Mouse (Mus musculus) kidney, postnatal 14 days (tissue): Measurements from ENCODE around the gene Khdrbs2.

Experiments
- DNase-seq: peaks from one replicate; pipeline ENCODE4 v3.0.0; 2022; ENCODE audit warnings: mixed read lengths

The Khdrbs2 gene

GRCm38 (mm10) chr1:32172506-32173239 is at the start of gene Khdrbs2:
Gene Khdrbs2, plus strand, starts transcription at chr1:32172714.
- peak; percentile 88 for DNase-seq

- DNase-seq, result peak; percentile 7
Measured at GRCm38 (mm10) chr1:32174566-32174965, 2.1 kb downstream of the Khdrbs2 start.

GRCm38 (mm10) chr1:32199664-32200260 is 27.2 kb downstream of the Khdrbs2 start:
- DNase-seq, result no peak

- DNase-seq, result no peak
Measured at GRCm38 (mm10) chr1:32248443-32248842, 75.9 kb downstream of the Khdrbs2 start.

DNA sequence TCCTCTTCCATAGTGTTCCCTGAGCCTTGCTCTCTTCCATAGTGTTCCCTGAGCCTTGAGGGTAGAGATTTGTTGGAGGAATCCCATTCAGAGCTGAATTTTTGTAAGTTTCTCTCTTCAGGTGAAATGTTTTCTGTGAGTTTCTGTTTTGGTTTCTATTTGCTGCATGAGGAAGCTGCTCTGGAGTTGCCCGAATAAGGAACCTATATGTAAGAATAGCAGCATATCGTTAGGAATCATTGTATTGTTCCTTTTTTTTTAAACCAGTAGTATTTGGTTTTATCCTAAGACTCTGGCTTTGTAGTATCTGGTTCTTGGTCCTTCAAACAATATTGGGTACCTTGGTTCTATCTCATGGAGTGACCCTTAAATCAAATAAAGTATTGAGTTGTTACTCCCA is 77.1 kb downstream of the Khdrbs2 start:
- no peak for DNase-seq

DNA sequence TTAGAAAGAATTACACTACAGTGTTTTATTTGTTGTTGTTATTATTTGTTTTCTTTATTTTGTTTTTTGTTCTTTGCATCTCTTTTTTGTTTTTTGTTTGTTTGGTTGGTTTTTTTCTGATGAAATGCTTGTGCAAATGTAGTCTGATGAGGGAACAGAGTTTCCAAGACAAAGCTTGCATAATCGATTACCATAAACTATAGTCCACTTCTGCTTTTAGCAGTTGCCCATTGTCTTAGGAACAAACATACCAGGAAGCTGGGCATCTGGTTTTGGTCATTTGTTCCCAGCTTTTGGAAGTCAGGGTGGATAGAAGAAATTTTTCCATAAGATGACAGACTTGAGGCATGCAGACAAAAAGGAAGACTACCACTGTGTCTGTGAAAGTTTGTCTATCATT is 77.8 kb downstream of the Khdrbs2 start:
- DNase-seq, result no peak

- DNase-seq, result no peak
Measured at GRCm38 (mm10) chr1:32258942-32259341, 86.4 kb downstream of the Khdrbs2 start.

GRCm38 (mm10) chr1:32270519-32270918 is 98.0 kb downstream of the Khdrbs2 start:
- no peak for DNase-seq

GRCm38 (mm10) chr1:32294702-32295101 is 122.2 kb downstream of the Khdrbs2 start:
- no peak for DNase-seq

- DNase-seq, result no peak
Measured at GRCm38 (mm10) chr1:32301391-32301790, 128.9 kb downstream of the Khdrbs2 start.

- no peak for DNase-seq
Measured at GRCm38 (mm10) chr1:32309074-32309473, 136.6 kb downstream of the Khdrbs2 start.

DNA sequence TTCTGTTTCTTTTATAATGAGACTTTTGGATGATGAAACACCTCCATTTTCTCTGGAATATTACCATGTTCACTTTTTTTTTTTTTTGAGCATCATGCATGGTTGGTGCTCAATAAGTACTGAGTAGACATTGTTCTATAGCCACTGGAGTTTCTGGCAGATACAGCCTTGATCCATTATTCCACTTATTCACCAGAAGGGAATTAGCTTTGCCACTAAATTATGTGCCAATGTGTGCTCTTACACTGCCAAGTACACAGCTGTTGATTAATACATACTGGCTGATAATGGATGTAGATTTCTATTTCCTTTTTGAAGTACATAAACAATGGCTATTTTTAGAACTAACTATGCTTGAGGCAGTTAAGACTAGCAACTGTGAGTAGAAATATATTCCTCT is 137.1 kb downstream of the Khdrbs2 start:
- no peak for DNase-seq

DNA sequence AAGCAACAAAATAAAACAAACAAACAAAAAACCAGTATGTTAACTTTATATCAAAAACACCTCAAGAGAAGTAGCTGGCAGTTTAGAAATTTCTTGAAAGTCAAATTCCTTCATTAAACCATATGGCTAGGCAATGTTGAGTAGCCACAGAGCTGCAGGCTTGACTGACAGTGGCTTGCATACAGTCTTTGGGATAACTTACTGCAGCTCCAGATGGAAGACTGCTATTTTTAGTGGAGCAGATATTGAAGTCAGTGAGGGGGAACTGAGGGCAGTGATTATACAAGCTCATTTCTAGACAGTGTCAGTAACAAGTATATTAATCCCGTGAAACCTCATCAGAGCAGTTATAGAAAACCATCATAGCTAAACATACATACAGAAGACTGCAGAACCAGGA is 166.6 kb downstream of the Khdrbs2 start:
- no peak for DNase-seq

DNA sequence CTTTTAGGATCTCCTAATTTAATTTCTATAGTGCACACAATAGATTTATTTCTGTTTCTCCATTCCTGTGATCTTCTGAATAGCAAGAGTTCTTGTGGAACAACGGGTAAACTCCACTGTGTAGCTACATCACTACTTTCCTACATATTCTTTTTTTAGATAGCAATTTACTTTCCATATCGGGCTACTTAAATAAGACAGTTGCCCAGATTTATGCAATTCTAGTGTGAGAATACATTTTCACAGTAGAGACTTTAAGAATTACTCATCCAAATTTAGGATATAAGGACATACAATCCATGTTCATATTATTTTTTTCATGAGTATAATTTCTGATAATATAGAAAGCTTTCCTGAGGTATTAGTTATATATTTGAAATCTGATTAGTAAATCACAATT is 175.0 kb downstream of the Khdrbs2 start:
- DNase-seq, result no peak

DNA sequence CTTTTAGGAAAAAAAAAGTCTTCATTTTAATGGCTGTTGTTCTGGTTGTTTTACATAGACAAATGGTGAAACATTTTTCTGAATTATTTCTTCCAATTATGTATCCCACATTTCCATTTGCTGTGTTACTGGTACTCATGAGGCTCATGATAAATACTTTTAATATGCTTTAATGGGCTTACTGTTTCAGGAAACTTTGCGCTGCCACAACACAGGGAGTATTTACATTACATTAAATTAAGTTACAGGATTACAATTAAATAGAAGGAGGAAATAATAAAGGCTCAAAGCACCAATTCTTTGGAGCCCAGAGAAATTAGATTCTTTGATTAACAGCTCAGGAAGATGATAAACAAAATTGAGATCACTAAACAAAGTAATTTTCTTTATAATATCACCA is 179.6 kb downstream of the Khdrbs2 start:
- DNase-seq, result no peak

DNA sequence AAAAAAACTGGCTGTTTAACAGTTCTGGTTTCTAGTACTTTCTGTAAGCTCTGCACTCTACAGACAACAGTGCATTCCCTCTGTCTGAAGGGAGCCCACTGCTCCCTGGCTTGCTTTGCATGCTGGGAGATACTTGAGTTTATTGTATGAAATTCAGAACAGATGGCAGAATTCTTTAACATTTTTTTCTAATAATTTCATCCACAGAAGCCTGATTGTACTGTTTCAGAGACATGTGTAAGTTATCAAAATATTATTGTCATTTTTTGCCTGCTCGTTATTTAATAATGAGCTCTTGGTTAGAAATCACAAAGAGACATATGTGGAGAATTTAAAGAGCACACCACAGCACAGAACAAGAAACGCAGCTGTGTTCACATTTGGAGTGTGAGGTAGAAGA is 191.0 kb downstream of the Khdrbs2 start:
- DNase-seq, result no peak

GRCm38 (mm10) chr1:32397553-32397952 is 225.0 kb downstream of the Khdrbs2 start:
- DNase-seq, result no peak

GRCm38 (mm10) chr1:32407651-32408050 is 235.1 kb downstream of the Khdrbs2 start:
- no peak for DNase-seq

DNA sequence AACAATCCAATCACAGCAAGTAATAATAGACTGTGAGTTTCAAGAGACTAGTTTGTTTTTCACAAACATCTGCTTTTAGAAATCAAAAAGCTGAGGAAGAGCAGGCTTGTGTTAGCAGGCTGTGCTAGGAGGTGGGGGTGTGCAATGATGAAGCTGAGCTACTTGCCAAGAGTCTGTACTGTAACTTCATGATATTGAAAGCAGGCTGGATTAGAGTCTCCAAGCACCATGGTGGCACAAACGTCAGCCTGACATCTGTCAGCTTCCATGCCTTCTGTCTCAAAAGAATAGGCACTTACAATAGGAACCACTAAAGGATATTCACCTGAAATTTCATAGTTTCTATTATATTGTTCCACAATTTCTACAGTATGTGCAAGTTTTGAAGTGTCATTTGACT is 255.9 kb downstream of the Khdrbs2 start:
- DNase-seq, result no peak

GRCm38 (mm10) chr1:32429493-32429892 is 257.0 kb downstream of the Khdrbs2 start:
- DNase-seq, result no peak

DNA sequence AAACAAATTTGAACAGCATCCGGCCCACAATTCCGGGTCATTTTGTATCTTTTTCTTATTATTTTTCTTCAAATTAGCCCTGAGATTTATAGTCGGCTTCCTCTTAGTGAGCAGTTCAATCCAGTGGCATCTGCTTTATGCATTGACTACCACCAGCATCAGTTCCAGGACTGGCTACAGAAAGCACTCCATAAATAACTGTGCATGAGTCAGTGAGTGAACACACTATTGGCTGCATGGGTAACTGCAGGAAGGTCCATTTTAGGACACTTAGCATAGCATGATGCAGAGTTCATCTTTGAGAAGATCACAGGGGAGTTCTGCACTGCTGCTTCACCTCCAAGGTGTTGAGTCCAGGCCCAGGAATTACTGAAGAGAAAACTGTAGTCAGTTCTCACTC is 258.0 kb downstream of the Khdrbs2 start:
- no peak for DNase-seq

DNA sequence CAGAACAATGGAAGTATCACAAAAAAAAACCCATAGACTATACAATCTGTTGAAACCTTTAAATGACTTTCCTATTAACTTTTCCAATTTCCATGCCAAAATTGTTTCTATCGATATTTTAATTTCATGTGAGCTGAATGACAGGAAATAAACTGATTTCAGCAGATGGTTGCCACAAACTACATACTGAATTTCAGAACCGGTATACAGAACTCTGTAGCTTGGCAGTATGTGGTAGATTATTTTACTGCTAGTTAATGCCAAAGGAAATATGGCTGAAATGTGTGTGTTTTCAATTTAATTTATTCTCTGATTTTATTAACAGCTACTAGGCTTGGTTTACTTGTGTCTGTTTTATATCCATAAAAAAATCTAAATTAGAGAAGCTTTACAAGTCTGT is 260.6 kb downstream of the Khdrbs2 start:
- DNase-seq, result no peak

- DNase-seq, result no peak
Measured at GRCm38 (mm10) chr1:32443927-32444326, 271.4 kb downstream of the Khdrbs2 start.

DNA sequence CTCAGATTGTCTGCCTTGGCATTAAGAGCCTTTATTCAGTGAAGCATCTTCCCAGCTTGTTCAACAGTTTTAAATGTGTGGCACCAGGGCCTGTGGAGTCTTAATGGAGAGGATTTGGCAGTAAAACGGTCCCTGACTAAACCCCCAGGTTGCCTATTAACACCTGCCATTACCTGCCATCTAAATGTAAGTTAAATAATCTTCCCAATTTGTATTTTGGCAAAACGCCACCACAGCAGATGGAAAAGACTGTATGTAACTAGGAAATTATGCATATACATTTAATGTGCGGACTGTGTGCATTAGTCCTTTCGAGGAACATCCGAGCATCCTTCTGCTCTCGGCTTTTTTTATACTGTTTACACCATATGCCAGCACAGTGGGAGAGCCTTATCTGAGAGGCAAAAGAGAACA is 290.6 kb downstream of the Khdrbs2 start:
- no peak for DNase-seq

DNA sequence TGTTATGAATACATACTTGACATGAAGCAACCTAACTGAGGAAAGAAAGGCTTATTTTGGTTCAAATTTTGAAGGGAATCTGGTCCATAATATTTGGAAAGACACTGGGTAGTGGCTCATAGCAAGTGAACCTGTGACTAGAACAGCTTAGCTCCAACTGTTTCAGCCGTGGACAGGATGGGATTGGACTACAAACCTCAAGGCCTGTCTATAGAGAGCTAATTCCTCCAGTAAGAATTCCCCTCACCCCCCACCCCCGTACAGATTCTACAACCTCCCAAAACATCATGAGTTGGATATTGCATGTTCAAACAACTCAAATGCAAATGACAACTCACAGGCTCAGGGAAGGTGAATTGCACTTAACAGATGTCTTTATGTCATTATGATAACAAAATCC is 298.5 kb downstream of the Khdrbs2 start:
- DNase-seq, result no peak
